Mouse (Mus musculus): ENCODE data around the gene Zfr2. TPM values are rescaled to one million over a fixed set of nuclear protein-coding genes. Genes with fewer than 3 reads are reported as not detected.

Gene Zfr2
- total RNA-seq, 2 experiments from 2014 or later = 58.8 to 63.0 TPM

- DNase-seq (ENCODE audit: low spot score in 2 of 2) = no peak
These were observed 51.8 kb downstream of the Zfr2 start for GRCm38 (mm10) chr10:81284719-81285118.

GRCm38 (mm10) chr10:81285694-81286450, 52.9 kb downstream of the Zfr2 start:
- peak; percentile 81 to 84 for DNase-seq (ENCODE audit: low spot score in 2 of 2)

GRCm38 (mm10) chr10:81286586-81286985, 53.6 kb downstream of the Zfr2 start:
- DNase-seq (ENCODE audit: low spot score in 2 of 2) = no peak

GRCm38 (mm10) chr10:81287513-81288157, 54.7 kb downstream of the Zfr2 start:
- DNase-seq (ENCODE audit: low spot score in 2 of 2) = no peak

GRCm38 (mm10) chr10:81288601-81289000, 55.6 kb downstream of the Zfr2 start:
- no peak for DNase-seq (ENCODE audit: low spot score in 2 of 2)

- DNase-seq (ENCODE audit: low spot score in 2 of 2) = peak in 1 of 2 experiments; percentile 70
These were observed 56.3 kb downstream of the Zfr2 start for GRCm38 (mm10) chr10:81289278-81289677.

GRCm38 (mm10) chr10:81289811-81290210, 56.9 kb downstream of the Zfr2 start:
- DNase-seq (ENCODE audit: low spot score in 2 of 2) = no peak

GRCm38 (mm10) chr10:81290698-81291460, 57.9 kb downstream of the Zfr2 start:
- DNase-seq (ENCODE audit: low spot score in 2 of 2) = no peak

GRCm38 (mm10) chr10:81291511-81292104, 58.7 kb downstream of the Zfr2 start, which contains the start of gene Tjp3:
Tjp3 (minus strand) TSS chr10:81291581.
- DNase-seq (ENCODE audit: low spot score in 2 of 2) = no peak

- DNase-seq (ENCODE audit: low spot score in 2 of 2) = peak; percentile 99 to 100
These were observed 59.8 kb downstream of the Zfr2 start, which contains the start of gene Pip5k1c for GRCm38 (mm10) chr10:81292554-81293333. Pip5k1c (plus strand) TSS chr10:81292963.

GRCm38 (mm10) chr10:81293334-81294030, 60.5 kb downstream of the Zfr2 start:
- no peak for DNase-seq (ENCODE audit: low spot score in 2 of 2)

GRCm38 (mm10) chr10:81294442-81294841, 61.5 kb downstream of the Zfr2 start:
- no peak for DNase-seq (ENCODE audit: low spot score in 2 of 2)

- DNase-seq (ENCODE audit: low spot score in 2 of 2) = no peak
These were observed 62.2 kb downstream of the Zfr2 start for GRCm38 (mm10) chr10:81295185-81295584.

GRCm38 (mm10) chr10:81297246-81297645, 64.3 kb downstream of the Zfr2 start:
- no peak for DNase-seq (ENCODE audit: low spot score in 2 of 2)

GRCm38 (mm10) chr10:81297845-81298244, 64.9 kb downstream of the Zfr2 start:
- no peak for DNase-seq (ENCODE audit: low spot score in 2 of 2)

- DNase-seq (ENCODE audit: low spot score in 2 of 2) = no peak
These were observed 65.6 kb downstream of the Zfr2 start for GRCm38 (mm10) chr10:81298369-81299100.

- no peak for DNase-seq (ENCODE audit: low spot score in 2 of 2)
These were observed 66.8 kb downstream of the Zfr2 start for GRCm38 (mm10) chr10:81299585-81300351.

GRCm38 (mm10) chr10:81300352-81300907, 67.5 kb downstream of the Zfr2 start:
- DNase-seq (ENCODE audit: low spot score in 2 of 2) = no peak

Data from layer of hippocampus, postnatal 14 days (tissue).